Mouse (Mus musculus) kidney, adult 8-10 months (tissue): ENCODE data around the gene Eps8l1.
A peak's percentile ranks its signal among the peaks of the same experiment; 100 is the strongest.
"Not testable (repeated sequence)": the region's sequence is repeated elsewhere in the genome, so short reads cannot be mapped to it uniquely, and the experiment has no call there.

Experiments used
- DNase-seq, 2 experiments: peaks; one replicate each; pipeline ENCODE4 v3.0.0; 2022

Eps8l1 gene

DNA sequence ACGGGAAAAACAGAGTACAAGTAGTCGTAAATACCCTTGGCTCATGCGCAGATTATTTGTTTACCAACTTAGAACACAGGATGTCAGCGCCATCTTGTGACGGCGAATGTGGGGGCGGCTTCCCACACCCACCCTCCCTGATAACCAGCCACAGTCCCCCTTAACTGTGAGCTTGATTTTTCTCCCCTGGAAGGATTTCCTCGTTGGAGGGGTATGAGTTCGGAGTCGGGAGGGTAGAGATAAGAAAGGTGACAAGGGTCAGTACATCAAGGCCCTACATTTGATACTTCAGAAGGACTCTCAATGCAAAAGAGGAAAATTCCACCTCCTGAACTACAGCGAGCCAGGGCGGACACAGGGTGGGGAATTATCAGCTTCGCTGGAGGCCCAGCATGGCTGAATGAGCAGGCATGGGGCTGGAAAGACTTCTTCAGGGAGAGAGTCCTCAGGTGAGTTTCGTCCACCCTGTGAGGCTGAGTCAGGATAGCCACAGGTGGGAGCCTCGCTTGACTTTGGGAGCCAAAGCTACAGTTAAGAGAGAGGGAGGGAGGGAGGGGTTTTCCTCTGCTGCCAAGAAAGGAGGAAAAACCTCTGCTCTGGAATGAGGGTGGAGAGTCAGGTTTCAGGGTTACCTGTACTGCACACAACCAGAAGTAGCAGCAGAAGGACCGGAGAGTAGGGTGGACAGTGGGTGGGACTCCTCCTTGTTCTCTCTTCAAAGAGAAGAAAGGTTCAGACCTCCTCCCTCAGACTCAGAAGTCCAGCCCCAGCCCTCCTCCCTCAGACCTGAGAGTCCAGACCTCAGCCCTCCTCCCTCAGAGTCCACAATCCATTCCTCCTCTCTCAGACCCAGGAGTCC is at the start of gene Eps8l1:
Gene Eps8l1 (plus strand): TSS at position 99 of the 859 bp plus-strand sequence.
- peak in 1 of 2 experiments; percentile 26 for DNase-seq

DNA sequence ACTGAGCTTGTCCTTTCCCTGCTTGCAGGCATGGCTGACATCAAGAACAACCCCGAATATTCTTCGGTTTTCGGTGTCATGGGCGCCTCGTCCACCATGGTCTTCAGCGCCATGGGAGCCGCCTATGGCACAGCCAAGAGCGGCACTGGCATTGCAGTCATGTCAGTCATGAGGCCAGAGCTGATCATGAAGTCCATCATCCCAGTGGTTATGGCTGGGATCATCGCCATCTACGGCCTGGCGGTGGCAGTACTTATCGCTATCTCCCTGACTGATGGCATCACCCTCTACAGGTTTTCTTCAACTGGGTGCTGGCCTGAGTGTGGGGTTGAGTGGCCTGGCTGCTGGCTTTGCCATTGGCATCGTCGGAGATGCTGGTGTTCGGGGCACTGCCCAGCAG is 48.1 kb upstream of the Eps8l1 start:
- DNase-seq: not testable (repeated sequence)

DNA sequence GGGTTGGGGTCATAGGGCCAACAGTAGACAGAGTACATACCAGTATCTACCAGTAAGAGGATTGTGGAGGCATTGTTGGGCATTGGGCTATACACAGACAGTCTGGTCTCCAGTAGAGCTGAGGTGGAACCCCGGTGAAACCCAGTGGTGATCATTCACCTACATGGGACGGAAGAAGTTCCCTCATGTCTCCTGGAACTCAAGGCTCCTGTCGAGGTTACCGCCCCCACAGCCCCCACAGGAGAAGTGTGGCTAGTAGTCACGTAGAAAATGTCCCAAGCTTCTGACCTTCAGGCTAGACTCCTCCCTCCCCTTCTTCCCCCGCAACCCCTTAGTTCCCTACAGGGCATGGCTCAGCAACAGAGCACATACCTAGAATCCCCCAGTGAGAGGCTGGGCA is 40.8 kb upstream of the Eps8l1 start:
- no peak for DNase-seq

DNA sequence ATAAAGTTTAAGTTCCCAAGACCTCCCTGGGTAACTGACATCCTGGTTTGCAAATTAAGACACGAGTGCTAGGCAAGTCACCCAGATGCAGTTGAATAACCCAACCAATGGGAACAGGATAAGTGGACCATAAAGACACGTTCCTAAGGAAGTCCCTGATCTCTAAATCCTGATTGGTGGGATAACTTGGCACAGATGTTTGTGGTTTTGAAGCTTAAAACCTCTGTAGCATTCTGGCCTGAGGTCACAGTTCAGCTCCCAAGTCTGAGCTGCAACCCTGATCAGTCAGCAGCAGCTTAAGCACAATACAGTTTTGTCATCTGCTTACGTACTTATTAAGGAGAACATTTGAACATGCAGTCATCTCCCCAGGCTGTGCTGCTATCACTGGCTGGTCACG is 40.2 kb upstream of the Eps8l1 start:
- no peak for DNase-seq

GRCm38 (mm10) chr7:4427161-4427912 is 33.1 kb upstream of the Eps8l1 start:
- peak; percentile 91 to 96 for DNase-seq

DNA sequence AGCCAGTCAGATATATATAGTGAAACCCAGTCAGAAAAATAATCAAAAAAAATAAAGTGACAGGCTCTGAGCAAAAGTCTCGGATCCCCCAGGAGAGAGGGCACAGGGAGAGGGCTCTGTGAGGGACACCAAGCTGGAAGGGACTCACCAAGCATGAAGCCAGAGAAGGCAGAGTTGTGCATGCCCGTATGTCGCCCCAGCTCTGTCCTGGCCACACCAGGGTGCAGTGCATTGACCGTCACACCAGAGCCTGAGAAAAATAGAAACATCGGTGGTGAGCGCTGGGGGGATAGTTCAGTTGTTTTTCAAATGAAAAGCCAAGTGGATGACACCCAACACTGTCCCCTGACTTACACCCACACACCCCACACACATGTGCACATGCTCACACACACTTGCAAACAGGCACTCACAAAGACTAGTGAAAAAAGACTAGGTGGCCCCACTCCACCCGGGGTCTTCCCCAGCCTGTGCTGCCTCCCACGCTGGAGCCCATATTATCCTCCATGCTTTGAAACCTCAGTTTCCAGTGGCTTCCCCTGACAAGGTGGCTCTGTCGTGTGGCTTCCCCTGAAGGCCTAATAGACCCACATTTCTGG is 30.1 kb upstream of the Eps8l1 start:
- no peak for DNase-seq

DNA sequence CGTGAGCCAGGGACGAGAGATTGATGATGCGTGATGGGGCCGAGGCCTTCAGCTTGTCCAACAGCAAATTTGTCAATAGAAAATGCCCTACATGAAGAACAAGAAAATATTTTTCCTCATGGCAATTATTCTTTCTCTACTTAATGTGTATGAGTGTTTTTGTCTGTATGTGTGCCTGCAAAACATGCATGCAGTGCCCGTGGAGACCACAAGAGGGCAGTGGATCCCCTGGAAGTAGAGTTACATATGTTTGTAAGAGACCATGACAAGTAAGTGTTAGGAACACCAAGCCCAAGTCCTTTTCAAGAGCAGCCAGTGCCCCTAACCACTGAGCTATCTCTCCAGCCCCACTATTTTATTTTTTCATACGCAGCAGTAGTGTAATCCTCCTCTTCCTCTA is 28.9 kb upstream of the Eps8l1 start:
- peak; percentile 66 to 87 for DNase-seq

DNA sequence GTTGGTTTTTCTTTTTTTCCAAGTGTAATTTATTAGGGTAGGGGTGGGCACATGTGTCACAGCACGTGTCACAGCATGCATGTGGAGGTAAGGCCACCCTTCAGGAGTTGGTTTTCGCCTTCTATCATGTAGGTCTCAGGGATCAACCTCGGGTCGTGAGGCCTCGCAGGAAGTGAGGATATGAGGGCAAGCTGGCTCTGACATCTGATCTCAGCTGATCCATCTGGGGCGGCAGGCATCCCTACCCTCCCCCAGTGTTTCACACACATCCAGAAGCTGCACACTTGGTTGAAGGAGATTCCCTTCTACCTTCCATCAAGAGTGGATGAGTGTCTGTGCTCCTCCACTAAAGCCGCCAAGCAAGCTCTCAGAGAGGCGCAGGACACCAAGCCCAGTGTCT is 28.4 kb upstream of the Eps8l1 start:
- DNase-seq: no peak

GRCm38 (mm10) chr7:4437721-4438120 is 22.8 kb upstream of the Eps8l1 start:
- DNase-seq: no peak

DNA sequence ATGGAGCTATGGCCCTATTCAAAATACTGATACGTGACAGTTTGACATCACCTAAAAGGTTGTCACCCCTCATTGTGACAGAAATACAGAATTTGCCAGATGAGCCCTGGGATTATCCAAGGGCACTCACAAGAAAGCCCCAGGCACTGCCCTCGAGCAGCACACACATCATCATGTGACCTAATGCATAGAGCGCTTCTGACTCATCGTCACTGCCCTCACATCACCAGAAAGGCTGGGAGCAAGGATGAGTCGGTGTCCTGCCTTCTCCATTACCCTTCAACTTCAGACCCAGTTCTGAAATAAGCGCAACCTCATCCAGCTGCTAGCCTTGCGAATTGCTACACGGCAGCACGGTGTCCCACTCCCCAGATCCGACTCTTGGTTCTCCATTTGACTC is 19.9 kb upstream of the Eps8l1 start:
- no peak for DNase-seq

DNA sequence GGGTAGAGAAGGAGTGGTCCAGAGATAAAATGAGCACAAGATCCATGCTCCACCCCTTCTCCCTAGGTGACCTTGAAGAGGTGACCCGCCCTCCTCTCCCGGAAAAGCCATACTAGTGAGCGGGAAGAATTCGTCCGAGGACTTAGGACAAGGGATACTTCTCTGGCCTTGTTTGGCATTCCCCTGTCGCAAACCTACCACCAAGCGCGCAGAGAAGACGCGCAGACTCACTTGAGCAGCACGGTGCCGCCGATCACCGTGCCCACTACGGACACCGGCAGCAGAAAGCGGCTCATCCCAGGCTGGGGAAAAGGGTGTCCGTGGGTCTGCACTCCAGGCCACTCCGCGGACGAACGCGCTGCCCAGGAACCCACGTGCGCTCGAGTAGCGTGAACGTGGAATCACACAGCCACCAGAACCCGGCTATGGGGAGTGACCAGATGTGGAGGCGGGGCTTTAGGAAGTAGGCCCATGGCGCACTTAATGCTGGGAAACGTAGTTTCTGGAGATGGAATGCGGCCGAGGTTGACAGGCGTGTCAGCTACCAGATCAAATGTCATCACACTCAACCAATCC is 15.2 kb upstream of the Eps8l1 start, which contains the start of gene Rdh13:
Gene Rdh13 (minus strand): TSS at position 434 of the 576 bp plus-strand sequence.
- DNase-seq: peak; percentile 92 to 94

DNA sequence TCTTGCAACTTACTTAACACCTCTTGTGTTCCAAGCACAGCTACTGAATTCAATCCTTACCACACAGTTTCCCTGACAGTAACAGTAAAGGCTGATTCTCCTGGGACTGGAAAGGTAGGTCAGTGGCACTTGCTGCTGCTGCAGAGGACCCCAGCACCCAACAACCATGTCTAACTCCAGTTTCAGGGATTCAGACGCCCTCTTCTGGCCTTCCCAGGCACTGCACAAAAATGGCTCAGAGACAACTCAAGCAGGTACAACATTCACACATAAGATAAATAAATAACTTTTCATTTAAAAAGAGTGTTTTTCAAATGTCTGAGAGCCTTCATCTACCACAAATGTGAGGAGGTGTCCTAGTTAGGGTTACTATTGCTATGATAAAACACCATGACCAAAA is 13.3 kb upstream of the Eps8l1 start:
- no peak for DNase-seq

DNA sequence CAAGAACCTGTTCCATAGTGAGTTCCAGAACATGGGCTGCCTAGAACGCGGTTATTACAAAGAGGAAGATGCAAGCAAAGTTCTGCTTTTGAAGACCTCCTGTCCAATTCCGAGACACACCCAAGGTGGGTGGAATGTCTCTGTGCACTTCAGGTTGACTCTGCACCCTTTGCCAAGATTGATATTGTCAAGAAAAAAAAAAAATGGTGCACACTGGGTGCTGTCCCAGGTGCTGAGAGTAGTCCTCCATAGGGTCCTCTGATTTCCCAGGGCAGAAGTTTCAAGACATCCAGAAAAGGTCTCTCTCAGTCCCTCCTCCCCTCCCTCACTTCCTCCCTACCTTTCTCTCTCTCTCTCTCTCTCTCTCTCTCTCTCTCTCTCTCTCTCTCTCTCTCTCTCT is 12.0 kb upstream of the Eps8l1 start:
- DNase-seq: no peak

- DNase-seq: no peak
Measured at GRCm38 (mm10) chr7:4449211-4449610, 11.3 kb upstream of the Eps8l1 start.

DNA sequence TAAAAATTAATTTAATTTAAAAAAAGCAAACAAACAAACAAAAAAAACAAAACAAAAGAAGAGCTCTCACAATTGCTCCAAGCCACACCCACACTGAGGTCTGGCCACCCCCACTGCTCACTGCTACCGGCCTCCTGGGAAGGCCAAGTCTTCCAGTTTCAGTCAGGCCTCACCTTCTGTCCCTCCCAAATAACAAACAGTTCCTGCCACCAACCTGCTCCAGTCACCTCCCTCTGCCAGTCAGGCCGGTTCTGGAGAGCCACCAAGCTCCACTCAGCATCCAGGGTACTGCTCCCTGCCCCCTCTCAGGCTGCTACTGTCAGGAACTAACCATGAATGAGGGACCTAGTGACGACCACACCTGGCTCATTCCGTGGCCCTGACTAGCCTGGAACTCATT is 7.8 kb upstream of the Eps8l1 start:
- peak in 1 of 2 experiments; percentile 42 for DNase-seq

GRCm38 (mm10) chr7:4464194-4464824 is 3.8 kb downstream of the Eps8l1 start:
- DNase-seq: peak; percentile 64 to 81

DNA sequence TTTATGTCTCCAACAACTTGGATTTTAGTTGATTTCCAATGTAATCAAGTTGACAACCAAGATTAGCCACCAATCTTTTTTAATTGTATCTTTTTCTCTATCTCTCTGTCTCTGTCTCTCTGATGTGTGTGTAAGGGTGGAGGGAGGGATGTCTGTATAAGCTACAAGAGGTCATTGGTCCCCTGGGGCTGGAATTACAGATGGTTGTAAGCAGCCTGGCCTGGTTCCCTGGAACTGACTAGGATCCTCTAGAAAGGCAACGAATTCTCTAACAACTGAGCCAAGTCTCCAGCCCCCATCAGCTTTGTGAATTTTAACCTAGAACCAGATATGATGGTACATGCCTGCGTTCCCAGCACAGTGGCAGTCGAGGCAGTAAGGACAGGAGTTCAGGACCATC is 7.3 kb downstream of the Eps8l1 start:
- no peak for DNase-seq

- DNase-seq: peak; percentile 64 to 75
Measured at GRCm38 (mm10) chr7:4470275-4471178, 10.1 kb downstream of the Eps8l1 start.

- peak; percentile 68 to 82 for DNase-seq
Measured at GRCm38 (mm10) chr7:4471179-4471555, 10.7 kb downstream of the Eps8l1 start.

DNA sequence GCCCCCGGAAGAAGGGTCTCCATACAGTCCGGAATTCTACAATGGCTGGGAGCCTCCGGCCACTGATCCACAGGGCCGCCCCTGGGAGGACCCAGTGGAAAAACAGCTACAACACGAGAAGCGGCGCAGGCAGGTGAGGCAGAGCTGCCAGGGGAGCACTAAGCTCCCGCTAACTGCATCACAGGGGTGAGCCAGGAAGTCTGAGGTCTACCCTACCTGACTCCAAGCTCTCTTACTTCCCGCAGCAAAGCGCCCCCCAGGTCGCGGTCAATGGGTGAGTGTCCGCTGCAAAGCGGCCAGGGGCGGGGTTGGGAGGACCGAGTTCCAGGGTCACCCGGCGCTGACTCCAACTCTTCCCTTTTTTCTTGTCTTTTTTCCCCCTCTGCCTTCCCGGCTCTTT is 13.5 kb downstream of the Eps8l1 start:
- DNase-seq: no peak

- peak; percentile 74 to 87 for DNase-seq
Measured at GRCm38 (mm10) chr7:4478021-4478795, 17.7 kb downstream of the Eps8l1 start.
